ENCODE assay signal across 9 mouse cellular contexts in the genomic region with DNA sequence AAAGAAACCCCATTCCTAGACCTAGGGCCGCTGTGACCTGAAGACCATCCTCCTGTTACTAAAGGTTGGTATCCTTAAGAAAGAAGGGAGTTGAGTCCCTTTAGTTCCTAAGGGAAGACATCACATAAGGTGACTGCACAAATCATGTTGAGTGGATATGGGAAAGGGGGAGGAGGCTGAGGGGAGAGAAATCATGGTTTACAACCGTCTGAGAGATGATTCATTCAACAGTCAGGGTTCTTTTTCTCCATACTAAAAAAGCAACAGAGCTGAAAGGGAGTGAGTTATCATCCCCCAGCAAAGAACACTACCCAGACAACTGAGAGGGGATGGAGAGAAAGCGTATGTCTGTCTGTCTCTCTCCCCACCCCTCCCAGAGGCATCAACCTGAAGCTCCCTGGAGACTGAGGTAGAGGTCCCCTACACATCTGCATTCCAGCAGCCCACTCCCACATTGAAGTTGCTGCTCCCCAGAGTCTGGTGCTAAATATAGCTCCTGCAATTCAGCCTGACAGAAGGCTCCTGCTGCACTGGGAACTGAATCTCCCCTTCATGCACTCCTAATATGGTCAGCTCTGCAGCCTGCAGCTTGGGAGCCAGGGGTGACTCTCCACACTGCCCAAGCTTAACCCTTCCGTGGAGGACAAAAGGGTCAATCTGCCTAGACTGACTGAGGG.
DNase-seq lines count a peak whose midpoint lies in the region; ATAC-seq and TF ChIP-seq lines count a peak whose summit lies in the region.
"Had no signal": no experiment of that assay in that cellular context is flagged by ENCODE, and none has a peak within 500 bp of the region (broad histone marks: within the 10 kb centered on the region; RNA-seq: fewer than 3 reads in every experiment).

No protein-coding gene starts in this region.

- H3K36me3 ChIP-seq in forebrain, embryonic 13.5 days (ENCODE audit: poor library complexity, severe bottlenecking), result no peaks in the 10 kb centered on the region
- H3K36me3 ChIP-seq in forebrain, embryonic 11.5 days (ENCODE audit: control insufficient read depth, insufficient read depth, low read length), result no peaks in the 10 kb centered on the region
- no peaks in the 10 kb centered on the region for H3K36me3 ChIP-seq in lung, postnatal 0 days (ENCODE audit: insufficient read depth, low read length)
- no peaks in the 10 kb centered on the region for H3K36me3 ChIP-seq in small intestine, adult 2 months (ENCODE audit: control insufficient read depth, insufficient read depth, low read length)

- H3K27ac ChIP-seq in forebrain, embryonic 13.5 days, result 0 out of 2 replicates have a peak overlapping the region, but pooled peaks have one; percentile 10
- no peak overlapping the region for H3K27ac ChIP-seq in forebrain, embryonic 11.5 days (ENCODE audit: low read depth, low read length)
- H3K27ac ChIP-seq in lung, postnatal 0 days (ENCODE audit: low read length), result no peak overlapping the region
- peak overlapping the region; percentile 70 for H3K27ac ChIP-seq in small intestine, adult 2 months (ENCODE audit: insufficient read depth, low read depth, low read length)

- H3K4me1 ChIP-seq in forebrain, embryonic 13.5 days, result peaks cover 10% of the 10 kb centered on the region
- no peaks in the 10 kb centered on the region for H3K4me1 ChIP-seq in forebrain, embryonic 11.5 days (replicated peaks; ENCODE audit: control insufficient read depth, insufficient read depth, low read length)
- H3K4me1 ChIP-seq in lung, postnatal 0 days (ENCODE audit: insufficient read depth, low read depth, low read length), result no peaks in the 10 kb centered on the region
- no peaks in the 10 kb centered on the region for H3K4me1 ChIP-seq in small intestine, adult 2 months (ENCODE audit: control insufficient read depth, insufficient read depth, insufficient read length, low read length)

- no peaks in the 10 kb centered on the region for H3K9me3 ChIP-seq in forebrain, embryonic 13.5 days (replicated peaks)
- no peaks in the 10 kb centered on the region for H3K9me3 ChIP-seq in forebrain, embryonic 11.5 days (ENCODE audit: control insufficient read depth, low read length)
- no peaks in the 10 kb centered on the region for H3K9me3 ChIP-seq in lung, postnatal 0 days (ENCODE audit: low read length)

- intact Hi-C loops in heart, postnatal 14 days (cut with DNase I), result no loop called here

- H3K9ac ChIP-seq in forebrain, embryonic 13.5 days, result no peak overlapping the region
- H3K9ac ChIP-seq in forebrain, embryonic 11.5 days (ENCODE audit: low read length), result no peak overlapping the region
- H3K9ac ChIP-seq in lung, postnatal 0 days (replicated peaks; ENCODE audit: low read depth), result no peak overlapping the region

- no peaks in the 10 kb centered on the region for H3K27me3 ChIP-seq in forebrain, embryonic 13.5 days
- H3K27me3 ChIP-seq in forebrain, embryonic 11.5 days (ENCODE audit: control insufficient read depth, insufficient read depth, low read length), result no peaks in the 10 kb centered on the region
- H3K27me3 ChIP-seq in lung, postnatal 0 days (replicated peaks; ENCODE audit: insufficient read depth, low read length), result no peaks in the 10 kb centered on the region
- H3K27me3 ChIP-seq in small intestine, adult 2 months (ENCODE audit: control insufficient read depth, insufficient read depth, low read length), result no peaks in the 10 kb centered on the region

- no peak for TF ChIP-seq POLR2A in small intestine, adult 2 months (IDR thresholded peaks at IDR 0.05; ENCODE audit: low read depth, low read length)

- WGBS in forebrain, embryonic 13.5 days, result 54% methylated on average over 4 of the region's 4 CpGs
- WGBS in forebrain, embryonic 11.5 days, result 54% methylated on average over 4 of the region's 4 CpGs
- WGBS in lung, postnatal 0 days, result 55% methylated on average over 4 of the region's 4 CpGs
- WGBS in small intestine, adult 2 months, result 69% methylated on average over 4 of the region's 4 CpGs

- no peak for TF ChIP-seq EP300 in lung, postnatal 0 days (IDR thresholded peaks at IDR 0.05)

- no peak overlapping the region for H3K4me3 ChIP-seq in forebrain, embryonic 13.5 days
- H3K4me3 ChIP-seq in forebrain, embryonic 11.5 days (ENCODE audit: low read depth, low read length), result no peak overlapping the region
- H3K4me3 ChIP-seq in lung, postnatal 0 days (ENCODE audit: low read depth, low read length), result no peak overlapping the region
- no peak overlapping the region for H3K4me3 ChIP-seq in small intestine, adult 2 months (ENCODE audit: low read depth, low read length)

- H3K4me2 ChIP-seq in forebrain, embryonic 13.5 days, result no peak overlapping the region
- H3K4me2 ChIP-seq in forebrain, embryonic 11.5 days (ENCODE audit: low read depth, low read length, severe bottlenecking), result no peak overlapping the region
- no peak overlapping the region for H3K4me2 ChIP-seq in lung, postnatal 0 days (replicated peaks; ENCODE audit: low read depth, low read length)

- no peak for TF ChIP-seq CTCF in lung, postnatal 0 days (IDR thresholded peaks at IDR 0.05)
- TF ChIP-seq CTCF in small intestine, adult 2 months (IDR thresholded peaks at IDR 0.05; ENCODE audit: extremely low read depth, insufficient read length, insufficient replicate concordance, low read depth, low read length), result no peak

- DNase-seq in forebrain, embryonic 11.5 days (ENCODE audit: low spot score), result no peak
- DNase-seq in lung, postnatal 0 days (ENCODE audit: low spot score), result peak; percentile 21
- DNase-seq in lung, postnatal 25 days (ENCODE audit: low spot score), result no peak
- peak; percentile 17 to 37 for DNase-seq in heart, postnatal 14 days
- no peak for DNase-seq in adrenal gland, adult (ENCODE audit: inconsistent age in 2 of 2, low spot score in 1 of 2)
- no peak for DNase-seq in spleen, postnatal 14 days (ENCODE audit: low spot score in 2 of 2)
- DNase-seq: adrenal gland, adult 8-10 months had no signal

- 0 out of 2 replicates have a peak, but pooled peaks have one; percentile 51 for ATAC-seq in forebrain, embryonic 13.5 days
- ATAC-seq in forebrain, embryonic 11.5 days (replicated peaks; ENCODE audit: low FRiP score), result no peak
- ATAC-seq in lung, postnatal 0 days, result peak; percentile 35; the same call in 1 of the 2 replicates

Comparison
In these comparisons a context has a peak if more than half of its experiments do, and no peak if none do; other contexts are left out.
1. H3K27ac ChIP-seq: peak in forebrain, embryonic 13.5 days (single experiment) and small intestine, adult 2 months (single experiment); none in forebrain, embryonic 11.5 days (single experiment) and lung, postnatal 0 days (single experiment).
2. DNase-seq: peak in lung, postnatal 0 days (single experiment) and heart, postnatal 14 days (2 of 2); none in forebrain, embryonic 11.5 days (single experiment), lung, postnatal 25 days (single experiment), adrenal gland, adult (0 of 2) and spleen, postnatal 14 days (0 of 2).